Mouse (Mus musculus): ENCODE measurements at regions not wholly inside any gene's neighbourhood (a gene's known extent, or its start where the extent isn't known, plus 50 kb on each side); places are given as distances from the start of the nearest gene placed in this dataset.

- Histone ChIP-seq H3K27me3 (ENCODE audit: poor library complexity, severe bottlenecking) (no peaks in the 10 kb centered on the region), H3K36me3 (replicated peaks) (no peaks in the 10 kb centered on the region), H3K4me3 (no peak overlapping the region), H3K4me1 (peaks cover 24% of the 10 kb centered on the region), H3K27ac (no peak overlapping the region), H3K9me3 (no peaks in the 10 kb centered on the region)
- WGBS, result 38% methylated on average over 13 of the region's 13 CpGs
- DNase-seq (ENCODE audit: extremely low spot score, low spot score), result no peak
These were observed 107.5 kb upstream of the Ppm1h start for GRCm38 (mm10) chr10:122570909-122571551.

- H3K4me3 ChIP-seq, result no peak overlapping the region
- no peak for DNase-seq (ENCODE audit: extremely low spot score, low spot score)
- H3K36me3 ChIP-seq (replicated peaks), result no peaks in the 10 kb centered on the region
- WGBS, result 89% methylated on average over 8 of the region's 8 CpGs
- no peak overlapping the region for H3K27ac ChIP-seq
- no peaks in the 10 kb centered on the region for H3K27me3 ChIP-seq (ENCODE audit: poor library complexity, severe bottlenecking)
- H3K9me3 ChIP-seq, result no peaks in the 10 kb centered on the region
- peaks cover 9% of the 10 kb centered on the region for H3K4me1 ChIP-seq
These were observed 102.1 kb upstream of the Ppm1h start for GRCm38 (mm10) chr10:122576171-122577063.

- no peak overlapping the region for H3K4me3 ChIP-seq
- WGBS, result 63% methylated on average over 24 of the region's 24 CpGs
- no peak for DNase-seq (ENCODE audit: extremely low spot score, low spot score)
- H3K4me1 ChIP-seq, result peaks cover 8% of the 10 kb centered on the region; the same call in 1 of the 2 replicates
- no peak overlapping the region for H3K27ac ChIP-seq
- H3K27me3 ChIP-seq (ENCODE audit: poor library complexity, severe bottlenecking), result no peaks in the 10 kb centered on the region
- no peaks in the 10 kb centered on the region for H3K36me3 ChIP-seq (replicated peaks)
- no peaks in the 10 kb centered on the region for H3K9me3 ChIP-seq
These were observed 100.2 kb upstream of the Ppm1h start for GRCm38 (mm10) chr10:122578209-122579001.

GRCm38 (mm10) chr10:122581096-122581495 is 97.5 kb upstream of the Ppm1h start:
- H3K4me3 ChIP-seq, result no peak overlapping the region
- H3K4me1 ChIP-seq, result no peaks in the 10 kb centered on the region
- DNase-seq (ENCODE audit: extremely low spot score, low spot score), result no peak
- H3K27ac ChIP-seq, result no peak overlapping the region
- H3K9me3 ChIP-seq, result no peaks in the 10 kb centered on the region
- no peaks in the 10 kb centered on the region for H3K27me3 ChIP-seq (ENCODE audit: poor library complexity, severe bottlenecking)
- no peaks in the 10 kb centered on the region for H3K36me3 ChIP-seq (replicated peaks)
- 82% methylated on average over 7 of the region's 7 CpGs for WGBS

GRCm38 (mm10) chr10:122587541-122587940 is 91.0 kb upstream of the Ppm1h start:
- DNase-seq (ENCODE audit: extremely low spot score, low spot score), result no peak
- H3K4me1 ChIP-seq, result peaks cover 3% of the 10 kb centered on the region; the same call in 1 of the 2 replicates
- no peaks in the 10 kb centered on the region for H3K36me3 ChIP-seq (replicated peaks)
- no peaks in the 10 kb centered on the region for H3K9me3 ChIP-seq
- H3K27ac ChIP-seq, result no peak overlapping the region
- no peaks in the 10 kb centered on the region for H3K27me3 ChIP-seq (ENCODE audit: poor library complexity, severe bottlenecking)
- H3K4me3 ChIP-seq, result no peak overlapping the region
- 91% methylated on average over 3 of the region's 3 CpGs for WGBS

- WGBS, result 89% methylated on average over 2 of the region's 2 CpGs
- H3K27ac ChIP-seq, result no peak overlapping the region
- peaks cover 4% of the 10 kb centered on the region for H3K4me1 ChIP-seq
- H3K9me3 ChIP-seq, result no peaks in the 10 kb centered on the region
- no peak overlapping the region for H3K4me3 ChIP-seq
- DNase-seq (ENCODE audit: extremely low spot score, low spot score), result no peak
- H3K27me3 ChIP-seq (ENCODE audit: poor library complexity, severe bottlenecking), result no peaks in the 10 kb centered on the region
- H3K36me3 ChIP-seq (replicated peaks), result no peaks in the 10 kb centered on the region
These were observed 79.1 kb upstream of the Ppm1h start for GRCm38 (mm10) chr10:122599511-122599910.

GRCm38 (mm10) chr10:122602394-122602793 is 76.2 kb upstream of the Ppm1h start:
- WGBS, result 49% methylated on average over 6 of the region's 6 CpGs
- no peaks in the 10 kb centered on the region for H3K36me3 ChIP-seq (replicated peaks)
- DNase-seq (ENCODE audit: extremely low spot score, low spot score), result no peak

GRCm38 (mm10) chr10:122603960-122604359 is 74.6 kb upstream of the Ppm1h start:
- Histone ChIP-seq H3K36me3 (replicated peaks) (no peaks in the 10 kb centered on the region), H3K27ac (no peak overlapping the region), H3K27me3 (ENCODE audit: poor library complexity, severe bottlenecking) (no peaks in the 10 kb centered on the region), H3K4me3 (no peak overlapping the region), H3K9me3 (no peaks in the 10 kb centered on the region), H3K4me1 (peaks cover 4% of the 10 kb centered on the region)
- no peak for DNase-seq (ENCODE audit: extremely low spot score, low spot score)
- 86% methylated on average over 1 of the region's 1 CpGs for WGBS

More at GRCm38 (mm10) chr10:122602394-122602793, 76.2 kb upstream of the Ppm1h start:
- H3K27ac ChIP-seq, result no peak overlapping the region
- H3K9me3 ChIP-seq, result no peaks in the 10 kb centered on the region
- H3K4me1 ChIP-seq, result peaks cover 4% of the 10 kb centered on the region
- H3K27me3 ChIP-seq (ENCODE audit: poor library complexity, severe bottlenecking), result no peaks in the 10 kb centered on the region
- H3K4me3 ChIP-seq, result no peak overlapping the region

GRCm38 (mm10) chr10:122613281-122613680 is 65.3 kb upstream of the Ppm1h start:
- Histone ChIP-seq H3K27me3 (ENCODE audit: poor library complexity, severe bottlenecking) (no peaks in the 10 kb centered on the region), H3K4me1 (peaks cover under 1% of the 10 kb centered on the region), H3K27ac (no peak overlapping the region), H3K4me3 (no peak overlapping the region), H3K36me3 (replicated peaks) (no peaks in the 10 kb centered on the region), H3K9me3 (no peaks in the 10 kb centered on the region)
- WGBS, result 77% methylated on average over 2 of the region's 2 CpGs
- DNase-seq (ENCODE audit: extremely low spot score, low spot score), result no peak

- WGBS, result 62% methylated on average over 2 of the region's 2 CpGs
- Histone ChIP-seq H3K4me1 (peaks cover 6% of the 10 kb centered on the region), H3K27me3 (ENCODE audit: poor library complexity, severe bottlenecking) (no peaks in the 10 kb centered on the region), H3K36me3 (replicated peaks) (no peaks in the 10 kb centered on the region), H3K27ac (no peak overlapping the region), H3K9me3 (no peaks in the 10 kb centered on the region), H3K4me3 (no peak overlapping the region)
- DNase-seq (ENCODE audit: extremely low spot score, low spot score), result no peak
These were observed 64.7 kb upstream of the Ppm1h start for GRCm38 (mm10) chr10:122613891-122614290.

- DNase-seq (ENCODE audit: extremely low spot score, low spot score), result no peak
- Histone ChIP-seq H3K36me3 (replicated peaks) (no peaks in the 10 kb centered on the region), H3K4me1 (peaks cover 15% of the 10 kb centered on the region), H3K4me3 (no peak overlapping the region), H3K27me3 (ENCODE audit: poor library complexity, severe bottlenecking) (no peaks in the 10 kb centered on the region), H3K9me3 (no peaks in the 10 kb centered on the region), H3K27ac (no peak overlapping the region)
- WGBS, result 84% methylated on average over 3 of the region's 3 CpGs
These were observed 63.8 kb upstream of the Ppm1h start for GRCm38 (mm10) chr10:122614720-122615119.

- DNase-seq (ENCODE audit: extremely low spot score, low spot score), result no peak
- no peaks in the 10 kb centered on the region for H3K9me3 ChIP-seq
- no peak overlapping the region for H3K27ac ChIP-seq
- H3K4me1 ChIP-seq, result peaks cover 21% of the 10 kb centered on the region
- H3K4me3 ChIP-seq, result no peak overlapping the region
- 95% methylated on average over 12 of the region's 12 CpGs for WGBS
- no peaks in the 10 kb centered on the region for H3K36me3 ChIP-seq (replicated peaks)
- no peaks in the 10 kb centered on the region for H3K27me3 ChIP-seq (ENCODE audit: poor library complexity, severe bottlenecking)
These were observed 62.9 kb upstream of the Ppm1h start for GRCm38 (mm10) chr10:122615658-122616057.

Data from forebrain, embryonic 10.5 days (tissue).